Mouse (Mus musculus): ENCODE results near the gene Eif4b. TPM values are rescaled to one million over a fixed set of nuclear protein-coding genes. Genes with fewer than 3 reads are reported as not detected.

Gene Eif4b
- polyA plus RNA-seq, 1 experiment from 2014 or later = 32.2 TPM

- H3K36me3 ChIP-seq (replicated peaks; ENCODE audit: insufficient read depth, low read length) = peaks cover 47% of the 10 kb centered on the region
- H3K4me1 ChIP-seq (ENCODE audit: insufficient read depth) = peaks cover 5% of the 10 kb centered on the region; the same call in 1 of the 2 replicates
- 86% methylated on average over 6 of the region's 6 CpGs for WGBS (ENCODE audit: insufficient replicate concordance)
- no peaks in the 10 kb centered on the region for H3K27me3 ChIP-seq (ENCODE audit: insufficient read depth, low read length)
- no peak overlapping the region for H3K4me3 ChIP-seq (ENCODE audit: low read depth, low read length)
- H3K9me3 ChIP-seq (ENCODE audit: low read length) = no peaks in the 10 kb centered on the region
- no peak for DNase-seq
- H3K4me2 ChIP-seq (ENCODE audit: low read depth, low read length) = no peak overlapping the region
- no peak overlapping the region for H3K27ac ChIP-seq (ENCODE audit: low read depth)
- ATAC-seq = no peak
- no peak for TF ChIP-seq EP300 (IDR thresholded peaks at IDR 0.05; ENCODE audit: low read depth)
- no peak for TF ChIP-seq CTCF (IDR thresholded peaks at IDR 0.05; ENCODE audit: low read depth)
- H3K9ac ChIP-seq (replicated peaks) = no peak overlapping the region
Observed at GRCm38 (mm10) chr15:102112181-102112580, 38.6 kb downstream of the Eif4b start.

- peaks cover 51% of the 10 kb centered on the region for H3K36me3 ChIP-seq (replicated peaks; ENCODE audit: insufficient read depth, low read length)
- WGBS (ENCODE audit: insufficient replicate concordance) = 72% methylated on average over 8 of the region's 8 CpGs
- H3K9me3 ChIP-seq (ENCODE audit: low read length) = no peaks in the 10 kb centered on the region
- no peak overlapping the region for H3K9ac ChIP-seq (replicated peaks)
- ATAC-seq (no peak), DNase-seq (no peak)
- no peaks in the 10 kb centered on the region for H3K27me3 ChIP-seq (ENCODE audit: insufficient read depth, low read length)
- H3K27ac ChIP-seq (ENCODE audit: low read depth) = no peak overlapping the region
- TF ChIP-seq EP300 (IDR thresholded peaks at IDR 0.05; ENCODE audit: low read depth) = no peak
- no peak for TF ChIP-seq CTCF (IDR thresholded peaks at IDR 0.05; ENCODE audit: low read depth)
- peaks cover 3% of the 10 kb centered on the region; the same call in 1 of the 2 replicates for H3K4me1 ChIP-seq (ENCODE audit: insufficient read depth)
- no peak overlapping the region for H3K4me2 ChIP-seq (ENCODE audit: low read depth, low read length)
- H3K4me3 ChIP-seq (ENCODE audit: low read depth, low read length) = no peak overlapping the region
Observed at GRCm38 (mm10) chr15:102112827-102113226, 39.3 kb downstream of the Eif4b start.

DNA sequence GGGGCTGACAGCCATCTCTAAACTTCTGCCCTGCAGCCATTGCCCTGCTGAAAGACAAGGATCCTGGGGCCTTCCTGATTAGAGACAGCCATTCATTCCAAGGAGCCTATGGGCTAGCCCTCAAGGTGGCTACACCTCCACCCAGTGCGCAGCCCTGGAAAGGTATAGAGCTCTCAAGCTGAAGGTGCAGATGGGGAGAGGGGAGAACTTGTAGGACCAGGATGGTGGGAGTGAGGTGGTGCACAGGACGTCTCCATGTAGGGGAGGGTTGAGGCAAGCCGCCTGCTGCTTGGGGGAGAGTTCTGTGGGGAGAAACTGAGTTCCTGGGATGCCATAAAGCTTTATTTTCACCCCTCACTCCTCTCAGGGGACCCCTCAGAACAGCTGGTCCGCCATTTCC is 40.1 kb downstream of the Eif4b start:
- 75% methylated on average over 4 of the region's 4 CpGs for WGBS (ENCODE audit: insufficient replicate concordance)

GRCm38 (mm10) chr15:102114651-102115260 is 41.2 kb downstream of the Eif4b start:
- H3K4me2 ChIP-seq (ENCODE audit: low read depth, low read length) = no peak overlapping the region
- no peak for ATAC-seq
- no peak overlapping the region for H3K4me3 ChIP-seq (ENCODE audit: low read depth, low read length)
- 64% methylated on average over 7 of the region's 7 CpGs for WGBS (ENCODE audit: insufficient replicate concordance)
- TF ChIP-seq CTCF (IDR thresholded peaks at IDR 0.05; ENCODE audit: low read depth) (no peak), EP300 (IDR thresholded peaks at IDR 0.05; ENCODE audit: low read depth) (no peak)
- peaks cover 52% of the 10 kb centered on the region for H3K36me3 ChIP-seq (replicated peaks; ENCODE audit: insufficient read depth, low read length)
- no peak overlapping the region for H3K9ac ChIP-seq (replicated peaks)
- H3K4me1 ChIP-seq (ENCODE audit: insufficient read depth) = no peaks in the 10 kb centered on the region
- no peak overlapping the region for H3K27ac ChIP-seq (ENCODE audit: low read depth)
- DNase-seq = no peak
- no peaks in the 10 kb centered on the region for H3K9me3 ChIP-seq (ENCODE audit: low read length)
- no peaks in the 10 kb centered on the region for H3K27me3 ChIP-seq (ENCODE audit: insufficient read depth, low read length)

More for the DNA sequence above, 40.1 kb downstream of the Eif4b start:
- TF ChIP-seq CTCF (IDR thresholded peaks at IDR 0.05; ENCODE audit: low read depth) (no peak), EP300 (IDR thresholded peaks at IDR 0.05; ENCODE audit: low read depth) (no peak)
- Histone ChIP-seq H3K27ac (ENCODE audit: low read depth) (no peak overlapping the region), H3K4me3 (ENCODE audit: low read depth, low read length) (no peak overlapping the region), H3K9me3 (ENCODE audit: low read length) (no peaks in the 10 kb centered on the region), H3K4me1 (ENCODE audit: insufficient read depth) (peaks cover 2% of the 10 kb centered on the region; the same call in 1 of the 2 replicates), H3K36me3 (replicated peaks; ENCODE audit: insufficient read depth, low read length) (peaks cover 56% of the 10 kb centered on the region), H3K9ac (replicated peaks) (no peak overlapping the region), H3K27me3 (ENCODE audit: insufficient read depth, low read length) (no peaks in the 10 kb centered on the region), H3K4me2 (ENCODE audit: low read depth, low read length) (no peak overlapping the region)
- no peak for ATAC-seq
- no peak for DNase-seq

DNA sequence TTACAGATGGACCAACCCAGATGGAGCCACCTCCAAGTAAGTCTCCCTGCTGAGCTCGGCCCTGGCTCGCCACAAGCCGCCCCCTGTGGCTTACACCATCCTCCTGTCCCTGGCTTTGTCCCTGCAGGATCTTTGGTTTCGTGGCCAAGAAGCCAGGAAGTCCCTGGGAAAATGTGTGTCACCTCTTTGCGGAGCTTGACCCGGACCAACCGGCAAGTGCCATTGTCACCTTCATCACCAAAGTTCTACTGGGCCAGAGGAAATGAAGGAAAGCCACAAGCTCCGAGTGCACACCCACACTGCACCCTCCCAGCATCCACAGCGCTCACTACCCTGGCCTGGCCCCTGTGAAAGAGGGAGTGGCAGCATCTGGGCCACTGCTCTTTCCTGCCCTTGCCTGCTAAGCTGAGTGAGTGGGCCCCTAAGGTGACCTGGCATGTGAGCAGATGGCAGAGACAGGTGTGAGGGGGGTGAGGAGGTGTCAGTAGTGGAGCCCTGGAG is 42.2 kb downstream of the Eif4b start:
- 48% methylated on average over 9 of the region's 9 CpGs for WGBS (ENCODE audit: insufficient replicate concordance)
- ATAC-seq = no peak
- Histone ChIP-seq H3K9me3 (ENCODE audit: low read length) (no peaks in the 10 kb centered on the region), H3K4me3 (ENCODE audit: low read depth, low read length) (no peak overlapping the region), H3K36me3 (replicated peaks; ENCODE audit: insufficient read depth, low read length) (peaks cover 45% of the 10 kb centered on the region), H3K27ac (ENCODE audit: low read depth) (no peak overlapping the region), H3K4me1 (ENCODE audit: insufficient read depth) (no peaks in the 10 kb centered on the region), H3K9ac (replicated peaks) (no peak overlapping the region), H3K27me3 (ENCODE audit: insufficient read depth, low read length) (no peaks in the 10 kb centered on the region), H3K4me2 (ENCODE audit: low read depth, low read length) (no peak overlapping the region)
- DNase-seq = no peak
- TF ChIP-seq CTCF (IDR thresholded peaks at IDR 0.05; ENCODE audit: low read depth) (no peak), EP300 (IDR thresholded peaks at IDR 0.05; ENCODE audit: low read depth) (no peak)

DNA sequence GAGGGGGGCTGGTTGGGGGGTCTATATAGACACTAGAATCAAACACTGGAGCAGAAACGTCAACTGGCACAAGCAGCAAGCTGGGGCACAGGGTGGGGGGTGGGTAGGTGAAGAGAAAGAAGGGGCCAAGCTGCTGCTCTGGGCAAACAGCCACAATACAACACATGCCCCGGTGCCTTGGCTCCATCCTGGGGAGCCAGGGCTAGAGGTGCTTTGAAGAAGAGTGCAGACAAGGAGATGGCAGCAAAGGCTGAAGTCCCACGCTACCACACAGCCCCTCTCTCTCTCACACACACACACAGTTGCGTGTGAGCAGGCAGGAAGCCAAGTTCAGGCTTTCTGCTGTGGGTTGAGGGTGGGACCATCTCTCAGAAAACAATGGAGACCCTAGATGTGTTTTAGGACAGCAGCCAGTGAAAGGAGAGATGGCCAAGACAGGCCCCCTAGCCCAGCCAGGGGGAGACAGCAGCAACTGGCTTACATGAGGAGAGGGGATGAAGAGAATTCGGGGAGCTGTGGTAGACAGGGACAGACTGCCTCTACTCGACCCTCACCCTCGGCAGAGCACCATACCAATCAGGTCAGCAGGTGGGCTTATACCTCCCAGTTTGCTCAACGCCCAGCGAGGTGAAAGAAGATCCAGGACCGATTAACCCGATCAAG is 43.3 kb downstream of the Eif4b start:
- ATAC-seq = no peak
- Histone ChIP-seq H3K4me3 (ENCODE audit: low read depth, low read length) (no peak overlapping the region), H3K9me3 (ENCODE audit: low read length) (no peaks in the 10 kb centered on the region), H3K27me3 (ENCODE audit: insufficient read depth, low read length) (no peaks in the 10 kb centered on the region), H3K9ac (replicated peaks) (no peak overlapping the region), H3K27ac (ENCODE audit: low read depth) (no peak overlapping the region), H3K4me2 (ENCODE audit: low read depth, low read length) (no peak overlapping the region), H3K36me3 (replicated peaks; ENCODE audit: insufficient read depth, low read length) (peaks cover 38% of the 10 kb centered on the region), H3K4me1 (ENCODE audit: insufficient read depth) (no peaks in the 10 kb centered on the region)
- no peak for TF ChIP-seq EP300 (IDR thresholded peaks at IDR 0.05; ENCODE audit: low read depth)
- no peak for TF ChIP-seq CTCF (IDR thresholded peaks at IDR 0.05; ENCODE audit: low read depth)
- 72% methylated on average over 11 of the region's 11 CpGs for WGBS (ENCODE audit: insufficient replicate concordance)
- DNase-seq = no peak

Data from liver, postnatal 0 days (tissue).